Mouse (Mus musculus): ENCODE data around the gene Meioc. TPM values are rescaled to one million over a fixed set of nuclear protein-coding genes. Genes with fewer than 3 reads are reported as not detected.
A peak's percentile ranks its signal among the peaks of the same experiment; 100 is the strongest.

Gene Meioc
- polyA plus RNA-seq (2014; fragmentation: Nextera tagmentation; extraction: Ambion mirVana), result 0.12 TPM in 1 of 2 replicates, not detected in the other

- H3K9me3 ChIP-seq (ENCODE audit: control insufficient read depth, low read length), result peaks cover 4% of the 10 kb centered on the region; the same call in 1 of the 2 replicates
- peaks cover 11% of the 10 kb centered on the region for H3K27me3 ChIP-seq (ENCODE audit: control insufficient read depth, insufficient read depth, low read length)
- H3K9ac ChIP-seq (replicated peaks; ENCODE audit: low read length), result no peak within 1 kb of the TSS
- no peak within 1 kb of the TSS for H3K4me3 ChIP-seq (replicated peaks; ENCODE audit: low read depth, low read length)
- ATAC-seq (ENCODE audit: low FRiP score, low TSS enrichment) (no peak), DNase-seq (no peak)
- no peaks in the 10 kb centered on the region for H3K4me1 ChIP-seq (ENCODE audit: control insufficient read depth, insufficient read depth, low read length)
- 80% methylated on average over 3 of the region's 3 CpGs for WGBS
- no peaks in the 10 kb centered on the region for H3K36me3 ChIP-seq (ENCODE audit: control insufficient read depth, insufficient read depth, low read length)
- H3K27ac ChIP-seq (replicated peaks; ENCODE audit: low read depth, low read length), result no peak within 1 kb of the TSS
- no peak within 1 kb of the TSS for H3K4me2 ChIP-seq (ENCODE audit: low read length)
These were observed at the start of gene Meioc for GRCm38 (mm10) chr11:102663416-102663815. TSS of gene Meioc (plus strand) at chr11:102663716.

DNA sequence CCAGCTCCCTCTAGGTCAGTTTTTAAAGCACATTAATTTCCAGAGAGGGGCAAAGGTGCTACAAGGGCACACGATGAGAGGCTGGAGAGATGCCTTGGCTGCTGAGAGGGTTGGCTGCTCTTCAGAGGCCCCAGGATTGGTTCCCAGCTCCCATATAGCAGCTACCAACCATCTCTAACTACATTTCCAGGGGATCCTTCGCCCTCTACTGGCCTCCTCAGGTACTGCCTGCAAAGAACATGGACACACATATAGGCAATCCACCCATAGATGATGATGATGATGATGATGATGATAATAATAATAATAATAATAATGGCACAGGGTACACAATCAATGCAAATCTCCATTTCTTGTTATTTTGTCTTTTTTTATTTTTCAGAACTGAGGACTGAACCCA lies 44.1 kb upstream of the Meioc start:
- Histone ChIP-seq H3K27me3 (ENCODE audit: control insufficient read depth, insufficient read depth, low read length) (no peaks in the 10 kb centered on the region), H3K4me1 (ENCODE audit: control insufficient read depth, insufficient read depth, low read length) (peaks cover 9% of the 10 kb centered on the region), H3K4me3 (replicated peaks; ENCODE audit: low read depth, low read length) (no peak overlapping the region), H3K27ac (replicated peaks; ENCODE audit: low read depth, low read length) (no peak overlapping the region), H3K36me3 (ENCODE audit: control insufficient read depth, insufficient read depth, low read length) (no peaks in the 10 kb centered on the region), H3K9ac (replicated peaks; ENCODE audit: low read length) (no peak overlapping the region), H3K9me3 (ENCODE audit: control insufficient read depth, low read length) (peaks cover 3% of the 10 kb centered on the region; the same call in 1 of the 2 replicates), H3K4me2 (ENCODE audit: low read length) (no peak overlapping the region)
- WGBS, result 67% methylated on average over 2 of the region's 2 CpGs
- no peak for DNase-seq
- ATAC-seq (ENCODE audit: low FRiP score, low TSS enrichment), result no peak

DNA sequence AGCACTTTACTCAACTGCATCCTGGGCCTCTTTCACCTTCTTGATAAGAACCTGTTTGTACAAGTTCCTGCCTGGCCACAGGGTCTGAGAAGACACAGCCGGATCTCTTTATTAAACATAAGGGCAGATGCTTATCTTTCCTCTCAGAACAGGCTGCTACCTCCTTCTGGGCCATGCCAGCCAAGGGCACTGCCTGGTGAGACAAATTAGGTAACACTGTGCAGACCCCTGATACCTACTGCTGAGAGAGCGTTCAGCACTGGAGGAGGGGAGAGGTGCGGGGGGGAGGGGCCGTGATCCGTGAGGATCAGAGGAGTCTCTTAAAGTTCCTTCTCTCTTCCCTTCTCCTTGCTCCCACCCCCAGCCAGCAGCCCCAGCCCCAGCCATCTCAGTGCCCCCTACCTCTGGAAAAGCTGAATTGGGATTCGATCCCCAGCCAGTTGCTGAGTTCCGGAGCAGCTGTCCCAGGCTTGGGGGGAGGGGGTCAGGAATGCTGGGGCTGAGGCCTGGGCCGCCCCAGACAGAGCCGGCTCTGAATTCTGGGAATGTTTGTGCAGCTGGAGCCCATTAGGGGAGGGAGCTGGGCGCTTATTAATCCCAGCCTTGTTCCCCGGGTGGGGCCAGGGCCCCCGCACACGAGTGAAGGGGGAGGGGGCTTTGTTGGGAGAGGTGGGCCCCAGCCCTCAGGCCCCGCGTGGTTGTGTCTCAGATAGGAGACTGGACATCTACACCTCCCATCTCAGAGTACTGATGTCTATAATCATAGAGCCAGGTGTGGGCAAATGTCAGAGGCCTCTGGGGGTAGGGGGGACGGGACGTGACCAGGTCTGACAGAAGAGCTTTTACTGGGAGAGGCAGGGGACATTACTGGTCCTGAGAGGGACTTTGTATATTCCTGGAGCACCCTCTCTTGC lies 39.4 kb upstream of the Meioc start:
- DNase-seq (peak; percentile 57), ATAC-seq (ENCODE audit: low FRiP score, low TSS enrichment) (no peak; the same call in 1 of the 2 replicates)
- no peaks in the 10 kb centered on the region for H3K27me3 ChIP-seq (ENCODE audit: control insufficient read depth, insufficient read depth, low read length)
- H3K4me1 ChIP-seq (ENCODE audit: control insufficient read depth, insufficient read depth, low read length), result peaks cover 22% of the 10 kb centered on the region
- no peak overlapping the region for H3K4me3 ChIP-seq (replicated peaks; ENCODE audit: low read depth, low read length)
- peak overlapping the region; percentile 24; the same call in 1 of the 2 replicates for H3K9ac ChIP-seq (replicated peaks; ENCODE audit: low read length)
- no peaks in the 10 kb centered on the region for H3K36me3 ChIP-seq (ENCODE audit: control insufficient read depth, insufficient read depth, low read length)
- WGBS, result 8% methylated on average over 17 of the region's 17 CpGs
- peaks cover 3% of the 10 kb centered on the region; the same call in 1 of the 2 replicates for H3K9me3 ChIP-seq (ENCODE audit: control insufficient read depth, low read length)
- peak overlapping the region; percentile 68 for H3K27ac ChIP-seq (replicated peaks; ENCODE audit: low read depth, low read length)
- H3K4me2 ChIP-seq (ENCODE audit: low read length), result no peak overlapping the region; the same call in 1 of the 2 replicates

- no peaks in the 10 kb centered on the region for H3K36me3 ChIP-seq (ENCODE audit: control insufficient read depth, insufficient read depth, low read length)
- 0 out of 2 replicates have a peak overlapping the region, but pooled peaks have one; percentile 26 for H3K9ac ChIP-seq (replicated peaks; ENCODE audit: low read length)
- ATAC-seq (ENCODE audit: low FRiP score, low TSS enrichment), result peak; percentile 58; the same call in 1 of the 2 replicates
- H3K4me1 ChIP-seq (ENCODE audit: control insufficient read depth, insufficient read depth, low read length), result peaks cover 22% of the 10 kb centered on the region
- H3K4me2 ChIP-seq (ENCODE audit: low read length), result peak overlapping the region; percentile 42
- peak; percentile 74 for DNase-seq
- H3K4me3 ChIP-seq (replicated peaks; ENCODE audit: low read depth, low read length), result 0 out of 2 replicates have a peak overlapping the region, but pooled peaks have one; percentile 9
- H3K9me3 ChIP-seq (ENCODE audit: control insufficient read depth, low read length), result no peaks in the 10 kb centered on the region
- WGBS, result 14% methylated on average over 14 of the region's 14 CpGs
- H3K27me3 ChIP-seq (ENCODE audit: control insufficient read depth, insufficient read depth, low read length), result no peaks in the 10 kb centered on the region
- peak overlapping the region; percentile 68 for H3K27ac ChIP-seq (replicated peaks; ENCODE audit: low read depth, low read length)
These were observed 38.6 kb upstream of the Meioc start for GRCm38 (mm10) chr11:102624888-102625407.

- Histone ChIP-seq H3K27ac (replicated peaks; ENCODE audit: low read depth, low read length) (no peak overlapping the region), H3K9ac (replicated peaks; ENCODE audit: low read length) (no peak overlapping the region), H3K4me2 (ENCODE audit: low read length) (no peak overlapping the region), H3K4me3 (replicated peaks; ENCODE audit: low read depth, low read length) (no peak overlapping the region), H3K27me3 (ENCODE audit: control insufficient read depth, insufficient read depth, low read length) (no peaks in the 10 kb centered on the region), H3K4me1 (ENCODE audit: control insufficient read depth, insufficient read depth, low read length) (peaks cover 22% of the 10 kb centered on the region), H3K36me3 (ENCODE audit: control insufficient read depth, insufficient read depth, low read length) (no peaks in the 10 kb centered on the region), H3K9me3 (ENCODE audit: control insufficient read depth, low read length) (no peaks in the 10 kb centered on the region)
- WGBS, result 85% methylated on average over 9 of the region's 9 CpGs
- DNase-seq (no peak), ATAC-seq (ENCODE audit: low FRiP score, low TSS enrichment) (no peak)
These were observed 36.2 kb upstream of the Meioc start for GRCm38 (mm10) chr11:102627171-102627931.

GRCm38 (mm10) chr11:102628529-102628928 lies 35.0 kb upstream of the Meioc start:
- no peak overlapping the region for H3K4me2 ChIP-seq (ENCODE audit: low read length)
- no peaks in the 10 kb centered on the region for H3K36me3 ChIP-seq (ENCODE audit: control insufficient read depth, insufficient read depth, low read length)
- WGBS, result 23% methylated on average over 9 of the region's 9 CpGs
- no peak overlapping the region for H3K9ac ChIP-seq (replicated peaks; ENCODE audit: low read length)
- H3K9me3 ChIP-seq (ENCODE audit: control insufficient read depth, low read length), result no peaks in the 10 kb centered on the region
- no peak for ATAC-seq (ENCODE audit: low FRiP score, low TSS enrichment)
- peaks cover 25% of the 10 kb centered on the region for H3K4me1 ChIP-seq (ENCODE audit: control insufficient read depth, insufficient read depth, low read length)
- no peaks in the 10 kb centered on the region for H3K27me3 ChIP-seq (ENCODE audit: control insufficient read depth, insufficient read depth, low read length)
- H3K4me3 ChIP-seq (replicated peaks; ENCODE audit: low read depth, low read length), result no peak overlapping the region
- no peak overlapping the region for H3K27ac ChIP-seq (replicated peaks; ENCODE audit: low read depth, low read length)
- DNase-seq, result no peak

- 74% methylated on average over 8 of the region's 8 CpGs for WGBS
- no peak overlapping the region for H3K27ac ChIP-seq (replicated peaks; ENCODE audit: low read depth, low read length)
- peaks cover 17% of the 10 kb centered on the region for H3K4me1 ChIP-seq (ENCODE audit: control insufficient read depth, insufficient read depth, low read length)
- no peak overlapping the region for H3K9ac ChIP-seq (replicated peaks; ENCODE audit: low read length)
- DNase-seq, result no peak
- ATAC-seq (ENCODE audit: low FRiP score, low TSS enrichment), result no peak
- no peaks in the 10 kb centered on the region for H3K27me3 ChIP-seq (ENCODE audit: control insufficient read depth, insufficient read depth, low read length)
- H3K4me3 ChIP-seq (replicated peaks; ENCODE audit: low read depth, low read length), result no peak overlapping the region
- H3K4me2 ChIP-seq (ENCODE audit: low read length), result no peak overlapping the region
- no peaks in the 10 kb centered on the region for H3K9me3 ChIP-seq (ENCODE audit: control insufficient read depth, low read length)
- H3K36me3 ChIP-seq (ENCODE audit: control insufficient read depth, insufficient read depth, low read length), result no peaks in the 10 kb centered on the region
These were observed 34.1 kb upstream of the Meioc start for GRCm38 (mm10) chr11:102629375-102629774.

DNA sequence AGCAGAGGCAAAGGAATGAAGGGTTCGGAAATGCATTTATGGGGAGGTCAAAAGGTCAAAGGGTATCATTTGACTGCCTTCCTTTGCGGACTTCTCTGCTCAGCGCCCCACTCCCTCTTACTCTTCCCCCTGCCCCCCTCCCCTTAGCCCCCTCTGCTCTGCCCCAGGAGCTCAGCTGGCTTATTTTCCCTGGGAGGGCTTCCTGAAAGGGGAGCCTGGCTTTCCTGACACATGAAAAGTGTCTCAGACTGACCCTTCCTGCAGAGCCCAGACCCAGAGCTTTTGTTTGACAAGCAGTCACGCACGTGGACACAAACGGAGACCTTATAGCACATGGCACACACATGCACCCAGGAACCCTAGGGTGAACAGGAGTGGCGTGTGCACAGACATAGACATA lies 32.8 kb upstream of the Meioc start:
- H3K9ac ChIP-seq (replicated peaks; ENCODE audit: low read length), result no peak overlapping the region; the same call in 1 of the 2 replicates
- no peak for DNase-seq
- H3K4me2 ChIP-seq (ENCODE audit: low read length), result no peak overlapping the region

More for the DNA sequence above, 32.8 kb upstream of the Meioc start:
- WGBS, result 14% methylated on average over 7 of the region's 7 CpGs
- no peak overlapping the region for H3K27ac ChIP-seq (replicated peaks; ENCODE audit: low read depth, low read length)
- H3K4me1 ChIP-seq (ENCODE audit: control insufficient read depth, insufficient read depth, low read length), result 0 out of 2 replicates have a peak, but pooled peaks cover 3% of the 10 kb centered on the region
- ATAC-seq (ENCODE audit: low FRiP score, low TSS enrichment), result no peak
- no peak overlapping the region for H3K4me3 ChIP-seq (replicated peaks; ENCODE audit: low read depth, low read length)
- H3K36me3 ChIP-seq (ENCODE audit: control insufficient read depth, insufficient read depth, low read length), result no peaks in the 10 kb centered on the region
- H3K27me3 ChIP-seq (ENCODE audit: control insufficient read depth, insufficient read depth, low read length), result no peaks in the 10 kb centered on the region
- no peaks in the 10 kb centered on the region for H3K9me3 ChIP-seq (ENCODE audit: control insufficient read depth, low read length)
